Mouse (Mus musculus) large intestine, adult 2 months (tissue): ENCODE results near the gene Rgs9bp. TPM values are rescaled to one million over a fixed set of nuclear protein-coding genes. Genes with fewer than 3 reads are reported as not detected.
"Not testable (repeated sequence)": the region's sequence is repeated elsewhere in the genome, so short reads cannot be mapped to it uniquely, and the experiment has no call there.

Source experiments
- DNase-seq: peaks from one replicate; pipeline ENCODE4 v3.0.0-alpha.2; 2012; ENCODE audit warnings: low read depth, low spot score
- WGBS: fragments of 180-500 bp; shearing (Covaris S2); methylation state at CpG from one replicate; pipeline ENCODE4 v1.1.7; 2018; 5-methylcytosine and 5-hydroxymethylcytosine counted together
- polyA plus RNA-seq: library from polyadenylated mRNA; depleted of rRNA; stranded (reverse); fragments of >200 nt; gene quantifications from 2 replicates; pipeline ENCODE4 v1.2.3, GENCODE M21; 2012; rRNA removed

Gene Rgs9bp
- polyA plus RNA-seq, 1 experiment = 0.04 TPM

DNA sequence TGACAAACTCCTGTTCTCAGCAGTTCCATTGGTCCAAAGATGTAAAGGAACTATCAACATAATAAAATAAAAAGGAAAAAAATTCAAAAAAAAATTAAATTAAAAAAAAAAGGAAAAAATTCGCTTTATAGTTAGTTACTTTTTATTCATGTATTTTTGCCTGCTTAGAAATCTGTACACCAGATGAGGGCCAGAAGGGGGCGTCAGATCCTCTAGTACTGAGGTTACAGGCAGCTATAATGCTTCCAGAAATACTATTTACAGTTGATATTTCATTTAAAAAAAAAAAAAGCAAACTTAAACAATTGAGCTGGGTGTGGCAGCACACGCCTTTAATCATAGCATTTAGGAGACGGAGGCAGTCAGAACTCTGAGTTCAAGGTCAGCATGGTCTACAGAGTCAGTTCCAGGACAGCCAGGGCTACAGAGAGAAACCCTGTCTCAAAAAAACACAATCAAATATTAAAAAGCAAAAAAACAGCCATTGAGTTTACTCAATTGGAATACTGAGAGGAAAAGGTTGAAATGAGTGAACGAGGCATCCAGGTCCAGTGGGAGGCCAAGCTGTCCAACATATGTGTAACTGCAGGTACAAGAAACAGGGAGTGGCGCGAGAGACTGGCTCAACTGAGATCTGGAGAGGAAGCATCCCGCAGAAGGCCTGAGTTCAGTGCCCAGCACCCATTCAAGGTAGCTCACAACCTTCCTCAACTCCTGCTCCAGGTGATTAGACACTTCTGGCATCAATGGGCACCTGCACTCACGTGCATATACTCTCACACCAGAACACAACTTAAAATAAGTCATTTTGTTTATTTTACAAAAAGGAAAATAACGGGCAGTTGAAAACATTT, 31.4 kb downstream of the Rgs9bp start:
- DNase-seq = no peak
- WGBS = 29% methylated on average over 10 of the region's 10 CpGs

DNA sequence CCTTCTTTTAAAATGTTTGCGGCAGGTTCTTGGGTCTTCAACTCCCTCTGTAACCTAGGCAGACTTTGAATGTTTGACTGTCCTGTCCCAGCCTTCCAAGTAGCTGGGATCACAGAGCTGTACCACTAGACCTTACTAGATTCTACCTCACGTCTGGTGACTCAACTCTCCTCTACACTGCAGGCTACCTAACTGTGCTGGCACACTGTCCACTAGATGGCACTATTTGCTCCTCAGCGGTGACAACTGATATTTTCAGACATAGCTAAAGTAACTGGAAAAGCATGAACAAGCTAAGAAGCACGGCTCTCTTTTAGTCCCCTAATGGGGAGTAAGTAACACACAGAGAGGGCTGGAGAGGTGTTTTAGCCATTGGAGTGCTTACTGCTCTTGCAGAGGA, 39.5 kb downstream of the Rgs9bp start:
- 29% methylated on average over 4 of the region's 4 CpGs for WGBS
- no peak for DNase-seq

- 94% methylated on average over 17 of the region's 17 CpGs for whole genome bisulfite sequencing
- DNase-seq = no peak
Observed at GRCm38 (mm10) chr7:35537562-35537961, 47.8 kb downstream of the Rgs9bp start, which contains the start of gene Tdrd12. Gene Tdrd12, minus strand, starts transcription at chr7:35537745.

- no peak for DNase-seq
- WGBS = 23% methylated on average over 12 of the region's 12 CpGs
Observed at GRCm38 (mm10) chr7:35535750-35536512, 49.5 kb downstream of the Rgs9bp start.

DNA sequence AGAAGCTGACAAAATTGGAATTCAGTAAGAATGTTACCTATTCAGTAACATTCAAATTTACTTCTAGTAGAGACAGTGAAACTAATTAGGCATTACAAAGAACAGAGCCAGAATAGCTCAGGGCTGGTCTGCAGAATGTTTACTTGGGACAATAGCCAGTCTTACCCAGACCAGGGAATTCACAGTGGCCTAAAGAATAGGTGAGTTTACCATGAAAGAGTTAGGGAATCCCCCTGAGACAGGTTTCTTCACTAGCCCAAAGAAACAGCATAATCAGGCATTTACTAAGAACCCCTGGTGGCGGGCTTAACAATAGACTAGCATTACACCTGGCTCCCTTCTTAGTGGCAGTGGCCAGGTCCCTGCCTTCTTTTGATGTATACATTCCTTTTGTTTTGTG, 54.8 kb downstream of the Rgs9bp start:
- WGBS = 80% methylated on average over 1 of the region's 1 CpGs

DNA sequence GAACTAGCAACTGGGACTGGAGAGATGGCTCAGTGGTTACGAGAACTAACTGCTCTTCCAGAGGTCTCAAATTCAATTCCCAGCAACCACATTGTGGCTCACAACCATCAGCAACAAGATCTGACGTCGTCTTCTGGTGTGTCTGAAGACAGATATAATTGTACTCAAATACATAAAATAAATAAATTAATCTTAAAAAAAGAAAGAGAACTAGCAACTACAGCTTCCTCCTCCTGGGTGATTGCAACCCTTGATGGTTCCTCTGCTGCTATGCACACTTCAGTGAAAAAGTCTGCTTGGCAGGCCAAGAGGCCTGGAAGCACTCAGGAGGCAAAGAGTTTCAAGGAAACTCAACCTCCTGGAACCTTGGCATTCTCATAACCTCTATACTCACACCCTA, 55.4 kb downstream of the Rgs9bp start:
- no peak for DNase-seq
- 85% methylated on average over 3 of the region's 3 CpGs for WGBS

More for the DNA sequence above, 54.8 kb downstream of the Rgs9bp start:
- not testable (repeated sequence) for DNase-seq

Other genes with a start within 250 kb of the Rgs9bp start
- 6.5 and 7.9 TPM in 2 replicates for gene Faap24, start 188.7 kb downstream of the Rgs9bp start, polyA plus RNA-seq
- gene Cep89, start 188.5 kb downstream of the Rgs9bp start, polyA plus RNA-seq = 14.6 and 18.0 TPM in 2 replicates
- gene Slc7a9, start 136.8 kb downstream of the Rgs9bp start, polyA plus RNA-seq = 384 and 478 TPM in 2 replicates
- 0.08 and 0.21 TPM in 2 replicates for gene Tdrd12, start 47.8 kb downstream of the Rgs9bp start, polyA plus RNA-seq
- 26.7 and 36.3 TPM in 2 replicates for gene Nudt19, start 29.3 kb downstream of the Rgs9bp start, polyA plus RNA-seq
- gene Ankrd27, start 662 bp upstream of the Rgs9bp start, polyA plus RNA-seq = 11.7 and 17.7 TPM in 2 replicates
- gene Pdcd5, start 61.9 kb upstream of the Rgs9bp start, polyA plus RNA-seq = 23.5 and 36.9 TPM in 2 replicates
- gene Dpy19l3, start 168.9 kb upstream of the Rgs9bp start, polyA plus RNA-seq = 2.4 and 3.4 TPM in 2 replicates
- 3.6 and 5.4 TPM in 2 replicates for gene Zfp507, start 217.4 kb upstream of the Rgs9bp start, polyA plus RNA-seq